Mouse (Mus musculus) lung, embryonic 14.5 days (tissue): ENCODE results near the gene Gnai2. TPM values are rescaled to one million over a fixed set of nuclear protein-coding genes. Genes with fewer than 3 reads are reported as not detected.
"Not testable (repeated sequence)": the region's sequence is repeated elsewhere in the genome, so short reads cannot be mapped to it uniquely, and the experiment has no call there.

ENCODE experiments used
- ATAC-seq: fragments of 200-750 bp; cut with Nextera tagmentation; 2 replicates; pipeline ENCODE4 v1.8.0; 2017; ENCODE audit warnings: mild to moderate bottlenecking, moderate TSS enrichment, moderate library complexity; ENCODE audit not compliant: insufficient read depth
- DNase-seq: peaks from one replicate; pipeline ENCODE4 v3.0.0-alpha.2; 2015
- H3K27ac ChIP-seq: fragments of 300-500 bp; sonication (generic); 2 replicates; pipeline ENCODE4 v1.5.1; 2014; ENCODE audit warnings: low read depth, mild to moderate bottlenecking, moderate library complexity
- H3K27me3 ChIP-seq: fragments of 300-500 bp; sonication (generic); 2 replicates; pipeline ENCODE4 v1.6.1; 2014; ENCODE audit warnings: low read length, control low read depth; ENCODE audit not compliant: insufficient read depth
- H3K36me3 ChIP-seq: fragments of 300-500 bp; sonication (generic); 2 replicates; pipeline ENCODE4 v1.6.1; 2014; ENCODE audit warnings: control low read depth; ENCODE audit not compliant: insufficient read depth
- H3K4me1 ChIP-seq: fragments of 300-500 bp; sonication (generic); 2 replicates; pipeline ENCODE4 v1.6.1; 2014; ENCODE audit warnings: antibody characterized with exemption, control low read depth; ENCODE audit not compliant: insufficient read depth
- H3K4me2 ChIP-seq: fragments of 300-500 bp; sonication (generic); 2 replicates; pipeline ENCODE4 v1.6.1; 2014; ENCODE audit warnings: mild to moderate bottlenecking
- H3K4me3 ChIP-seq: fragments of 300-500 bp; sonication (generic); 2 replicates; pipeline ENCODE4 v1.5.1; 2014; ENCODE audit warnings: low read depth, low read length
- H3K9ac ChIP-seq: fragments of 300-500 bp; sonication (generic); 2 replicates; pipeline ENCODE4 v1.6.1; 2014
- H3K9me3 ChIP-seq: fragments of 300-500 bp; sonication (generic); 2 replicates; pipeline ENCODE4 v1.6.1; 2016; ENCODE audit warnings: low read depth, low read length, control low read depth
- CTCF ChIP-seq: IDR thresholded peaks from 2 replicates; pipeline ENCODE4 v1.5.1; 2016; ENCODE audit warnings: antibody characterized with exemption, low read depth
- WGBS: fragments of 180-500 bp; shearing (Covaris S2); extraction: QIAGEN DNeasy Blood & Tissue Kit; methylation state at CpG from one replicate; pipeline ENCODE4 v1.1.7; 2014; 5-methylcytosine and 5-hydroxymethylcytosine counted together
- polyA plus RNA-seq: library from polyadenylated mRNA; unstranded; fragments of >200 nt; fragmentation: Nextera tagmentation; extraction: Ambion mirVana; gene quantifications from 2 replicates; pipeline ENCODE4 v1.2.1, GENCODE M21; 2014

The Gnai2 gene
- polyA plus RNA-seq, 1 experiment from 2014 or later, result 419 TPM

DNA sequence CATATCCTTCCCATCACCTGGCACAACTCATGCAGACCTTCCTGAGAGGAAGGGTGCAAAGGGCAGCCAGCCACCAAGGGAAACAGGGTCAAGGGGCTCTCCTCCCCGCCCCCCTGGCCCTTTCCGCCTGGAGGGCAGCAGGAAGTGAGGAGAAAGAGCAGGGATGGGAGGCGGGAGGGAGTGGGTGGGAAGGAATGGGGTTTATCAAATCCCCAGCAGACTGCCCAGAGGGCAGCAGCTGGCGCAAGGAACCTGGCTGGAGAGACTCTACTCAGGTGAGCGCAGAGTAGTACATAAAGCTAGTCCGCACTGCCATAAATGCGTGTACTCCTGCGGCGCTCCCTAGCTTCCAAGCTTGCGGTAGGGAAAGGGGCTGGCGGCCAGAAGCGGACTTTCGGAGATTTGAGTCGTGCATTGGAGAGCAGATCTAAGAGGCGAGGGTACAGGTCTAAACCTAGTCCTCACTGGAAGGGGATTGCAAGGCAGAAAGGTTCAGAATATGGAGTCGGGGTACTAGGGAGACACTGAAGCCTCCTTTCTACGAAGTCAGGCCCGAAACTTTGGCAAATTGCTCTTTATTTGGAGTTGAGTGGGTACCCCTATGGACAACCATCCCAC, 67.4 kb downstream of the Gnai2 start, which contains the start of gene Hyal2:
Gene Hyal2, plus strand, starts transcription at position 244 of the 618 bp plus-strand sequence.
- Histone ChIP-seq H3K4me2 (peak within 1 kb of the TSS; percentile 65), H3K9me3 (no peaks in the 10 kb centered on the region), H3K27ac (peak within 1 kb of the TSS; percentile 92), H3K4me1 (peaks cover 28% of the 10 kb centered on the region), H3K36me3 (peaks cover 42% of the 10 kb centered on the region), H3K9ac (peak within 1 kb of the TSS; percentile 89), H3K27me3 (no peaks in the 10 kb centered on the region), H3K4me3 (peak within 1 kb of the TSS; percentile 84)
- DNase-seq (no peak), ATAC-seq (no peak; the same call in 1 of the 2 replicates)
- 7% methylated on average over 18 of the region's 18 CpGs for WGBS
- no peak for TF ChIP-seq CTCF

DNA sequence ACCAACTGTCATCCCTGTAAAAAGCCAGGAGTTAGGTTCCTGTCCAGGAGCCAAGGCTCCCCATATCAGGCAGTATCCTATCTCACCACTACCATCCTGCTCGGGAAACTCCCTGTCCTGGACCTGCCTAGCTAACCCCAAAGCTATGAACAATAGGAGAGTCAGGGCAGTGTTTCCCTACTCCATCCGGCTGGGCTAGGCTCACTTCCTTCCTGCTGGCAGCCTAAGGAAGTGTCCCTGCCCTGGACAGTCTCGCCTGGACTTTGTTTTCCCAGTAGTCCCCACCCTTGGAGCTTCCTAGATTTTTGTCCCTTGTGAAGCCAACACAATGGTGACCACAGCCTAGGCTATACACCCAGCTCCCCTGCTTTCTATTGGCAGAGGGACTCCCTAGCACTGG, 68.3 kb downstream of the Gnai2 start:
- Histone ChIP-seq H3K4me3 (peak overlapping the region; percentile 13; the same call in 1 of the 2 replicates), H3K9me3 (no peaks in the 10 kb centered on the region), H3K36me3 (peaks cover 41% of the 10 kb centered on the region), H3K4me2 (peak overlapping the region; percentile 65), H3K27me3 (no peaks in the 10 kb centered on the region), H3K4me1 (peaks cover 28% of the 10 kb centered on the region), H3K27ac (peak overlapping the region; percentile 92), H3K9ac (no peak overlapping the region)
- ATAC-seq (no peak), DNase-seq (peak; percentile 67)
- WGBS, result 57% methylated on average over 3 of the region's 3 CpGs
- TF ChIP-seq CTCF, result no peak; the same call in 1 of the 2 replicates

DNA sequence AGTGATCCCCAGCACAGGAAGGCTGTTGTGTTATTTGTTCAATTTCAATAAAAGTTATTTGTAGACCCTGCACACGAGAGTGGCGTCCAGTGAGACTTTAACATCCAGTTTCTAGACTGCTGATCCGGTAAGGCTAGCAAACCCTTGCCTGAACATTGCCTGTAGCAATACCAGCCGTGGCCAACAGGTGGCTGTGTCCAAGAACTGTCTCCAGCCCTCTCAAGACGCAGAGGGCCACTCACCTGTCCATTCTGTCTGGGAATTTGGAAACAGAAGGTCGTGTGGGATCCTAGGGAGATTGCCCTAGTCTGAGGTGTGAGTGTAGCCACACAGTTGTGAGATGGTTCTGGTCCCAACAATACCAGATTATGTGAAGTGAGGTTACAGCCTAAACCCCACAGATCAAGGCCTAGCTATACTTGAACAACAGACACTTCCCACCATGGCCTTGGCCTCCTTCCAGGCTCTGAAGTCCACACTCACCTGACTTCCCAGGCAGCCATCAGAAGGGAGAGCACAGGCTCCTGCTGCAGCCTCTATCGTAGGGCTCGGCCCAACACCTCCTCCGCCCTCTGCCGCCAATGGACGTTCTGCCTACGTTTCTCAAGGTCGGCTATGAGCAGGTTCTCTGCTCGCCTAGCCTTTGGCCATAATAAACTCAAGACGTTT, 69.0 kb downstream of the Gnai2 start:
- H3K36me3 ChIP-seq, result peaks cover 41% of the 10 kb centered on the region
- 51% methylated on average over 15 of the region's 15 CpGs for WGBS
- H3K27ac ChIP-seq, result peak overlapping the region; percentile 80
- ATAC-seq, result no peak
- DNase-seq, result peak; percentile 91
- H3K4me2 ChIP-seq, result peak overlapping the region; percentile 50
- H3K9me3 ChIP-seq, result no peaks in the 10 kb centered on the region
- TF ChIP-seq CTCF, result peak; percentile 91
- peak overlapping the region; percentile 13; the same call in 1 of the 2 replicates for H3K4me3 ChIP-seq
- no peak overlapping the region for H3K9ac ChIP-seq
- H3K4me1 ChIP-seq, result peaks cover 24% of the 10 kb centered on the region
- H3K27me3 ChIP-seq, result no peaks in the 10 kb centered on the region

DNA sequence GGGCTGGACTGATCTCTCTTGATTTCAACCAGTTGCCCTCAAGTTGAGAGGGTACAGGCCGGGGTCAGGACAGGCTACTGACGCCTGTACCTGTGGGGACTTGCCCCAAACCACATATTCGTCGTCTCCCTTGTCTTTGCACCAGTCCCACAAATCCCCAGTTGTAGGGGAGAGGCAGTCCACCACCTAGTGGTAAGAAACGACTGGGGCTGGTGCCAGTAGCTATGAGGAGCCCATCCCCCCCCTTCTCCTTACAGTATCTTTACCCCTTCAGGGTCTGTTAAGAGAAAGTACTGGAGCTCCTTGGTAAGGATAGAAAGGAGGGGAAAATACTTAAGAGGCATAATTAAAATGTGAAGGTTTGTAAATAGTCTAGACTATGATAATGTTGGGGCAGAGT, 69.6 kb downstream of the Gnai2 start:
- H3K9ac ChIP-seq, DNase-seq: not testable (repeated sequence)
- H3K4me1 ChIP-seq, result peaks cover 18% of the 10 kb centered on the region

More for the DNA sequence above, 69.6 kb downstream of the Gnai2 start:
- H3K4me2 ChIP-seq, result peak overlapping the region; percentile 50
- not testable (repeated sequence) for H3K27ac ChIP-seq, H3K27me3 ChIP-seq, H3K9me3 ChIP-seq, ATAC-seq
- 43% methylated on average over 5 of the region's 5 CpGs for WGBS
- peak overlapping the region; percentile 11 for H3K4me3 ChIP-seq
- H3K36me3 ChIP-seq, result peaks cover 41% of the 10 kb centered on the region
- TF ChIP-seq CTCF, result peak; percentile 41

Other genes with a start within 250 kb of the Gnai2 start
- gene Cacna2d2, start 235.8 kb downstream of the Gnai2 start, polyA plus RNA-seq, result 0.18 TPM in 1 of 2 replicates, not detected in the other
- 42.1 and 45.3 TPM in 2 replicates for gene Tmem115, start 101.4 kb downstream of the Gnai2 start, polyA plus RNA-seq
- gene Cyb561d2, start 93.2 kb downstream of the Gnai2 start, polyA plus RNA-seq, result 22.9 and 23.0 TPM in 2 replicates
- gene Nprl2, start 93.1 kb downstream of the Gnai2 start, polyA plus RNA-seq, result 32.9 and 34.6 TPM in 2 replicates
- 1.1 and 1.2 TPM in 2 replicates for gene Zmynd10, start 88.1 kb downstream of the Gnai2 start, polyA plus RNA-seq
- 51.3 and 54.1 TPM in 2 replicates for gene Rassf1, start 83.8 kb downstream of the Gnai2 start, polyA plus RNA-seq
- gene Tusc2, start 72.1 kb downstream of the Gnai2 start, polyA plus RNA-seq, result 38.2 and 39.0 TPM in 2 replicates
- gene Hyal2, start 67.4 kb downstream of the Gnai2 start, polyA plus RNA-seq, result 126 and 129 TPM in 2 replicates
- gene Hyal1, start 58.4 kb downstream of the Gnai2 start, polyA plus RNA-seq, result 5.2 and 5.9 TPM in 2 replicates
- 14.7 and 17.2 TPM in 2 replicates for gene Naa80, start 56.5 kb downstream of the Gnai2 start, polyA plus RNA-seq
- gene Hyal3, start 54.5 kb downstream of the Gnai2 start, polyA plus RNA-seq, result 0.73 and 1.4 TPM in 2 replicates
- gene Ifrd2, start 47.7 kb downstream of the Gnai2 start, polyA plus RNA-seq, result 57.9 and 64.6 TPM in 2 replicates
- gene Sema3b, start 26.1 kb downstream of the Gnai2 start, polyA plus RNA-seq, result 5.1 and 5.3 TPM in 2 replicates
- gene Slc38a3, start 34.2 kb upstream of the Gnai2 start, polyA plus RNA-seq, result 3.6 and 4.8 TPM in 2 replicates
- gene Gnat1, start 44.3 kb upstream of the Gnai2 start, polyA plus RNA-seq, result 0.72 and 0.89 TPM in 2 replicates
- gene Sema3f, start 75.1 kb upstream of the Gnai2 start, polyA plus RNA-seq, result 16.7 and 22.1 TPM in 2 replicates
- gene Rbm5, start 135.6 kb upstream of the Gnai2 start, polyA plus RNA-seq, result 176 and 184 TPM in 2 replicates
- 73.2 and 74.4 TPM in 2 replicates for gene Rbm6, start 237.9 kb upstream of the Gnai2 start, polyA plus RNA-seq